Mouse (Mus musculus) adrenal gland, adult (tissue): ENCODE results near the gene Lmf1.

Experiments used
- DNase-seq, 2 experiments: peaks; one replicate each; pipeline ENCODE4 v3.0.0; 2022 to 2023; ENCODE audit warnings: low spot score in 1 of 2; ENCODE audit not compliant: inconsistent age in 2 of 2

The Lmf1 gene

DNA sequence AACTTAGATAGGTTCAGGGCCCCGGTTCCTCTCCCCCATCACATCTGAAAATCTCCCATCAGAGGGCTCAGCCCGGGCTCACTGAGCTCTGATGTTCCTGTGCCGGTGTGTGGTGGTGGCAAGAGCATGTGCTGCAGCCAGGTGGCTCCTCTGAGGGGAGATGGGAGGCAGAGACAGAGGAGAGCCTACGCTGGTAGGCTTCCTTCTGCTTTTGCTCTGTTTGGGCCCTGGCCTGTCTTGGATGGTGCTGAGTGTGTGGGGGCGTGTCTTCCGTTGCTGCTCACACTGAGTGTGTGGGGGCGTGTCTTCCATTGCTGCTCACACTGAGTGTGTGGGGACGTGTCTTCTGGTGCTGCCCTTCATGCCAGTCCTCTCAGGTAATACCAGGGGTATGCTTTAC, 23.5 kb downstream of the Lmf1 start:
- DNase-seq: no peak

DNA sequence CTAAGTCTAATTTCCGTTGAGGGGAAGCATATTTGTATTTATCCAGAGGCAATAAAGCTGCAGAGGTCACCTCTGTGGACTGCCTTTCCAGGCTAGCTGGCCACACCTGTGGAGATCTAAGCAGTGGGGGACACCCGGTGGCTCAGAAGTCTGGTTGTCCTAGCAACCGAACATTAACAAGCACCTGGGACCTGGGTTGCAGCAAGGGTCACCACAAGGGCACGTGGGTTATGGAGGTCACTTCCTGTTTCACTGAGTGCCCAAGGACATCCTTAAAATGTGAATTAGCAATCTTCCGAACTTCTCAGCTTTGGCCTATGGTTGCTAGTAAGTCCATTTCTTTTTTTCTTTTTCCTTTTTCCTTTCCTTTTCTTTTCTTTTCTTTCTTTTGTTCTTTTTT, 25.3 kb downstream of the Lmf1 start:
- DNase-seq: no peak

DNA sequence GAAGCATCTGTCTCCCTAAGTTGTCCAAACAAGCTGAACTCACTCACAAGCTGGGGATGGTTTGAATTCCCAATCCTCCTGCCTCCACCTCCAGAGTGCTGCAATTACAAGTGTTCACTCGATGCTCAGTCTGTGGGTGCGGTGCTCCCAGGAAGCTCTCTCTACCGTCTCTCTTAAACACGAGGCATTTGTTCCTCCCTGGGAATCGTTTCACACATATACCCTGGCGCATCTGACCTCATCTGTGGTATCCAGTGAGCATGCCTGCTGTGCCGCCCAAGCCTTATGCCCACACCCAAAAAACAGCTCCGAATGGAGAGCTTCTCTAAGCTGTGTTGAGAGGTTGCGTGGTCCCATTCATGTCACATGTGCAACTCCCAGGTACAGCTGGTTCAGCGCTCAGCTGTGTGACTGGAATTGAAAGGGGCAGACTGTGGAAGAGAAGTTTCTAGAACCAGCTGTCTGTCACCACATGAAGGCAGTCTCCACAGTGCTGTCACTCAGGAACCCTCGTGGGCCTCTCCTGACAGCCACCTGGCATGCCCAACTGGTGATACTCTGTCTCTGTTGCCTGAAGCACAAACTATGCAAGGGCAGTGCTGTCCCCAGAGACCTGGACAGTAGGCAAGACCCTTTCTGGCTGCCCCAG, 29.4 kb downstream of the Lmf1 start:
- DNase-seq: no peak

DNA sequence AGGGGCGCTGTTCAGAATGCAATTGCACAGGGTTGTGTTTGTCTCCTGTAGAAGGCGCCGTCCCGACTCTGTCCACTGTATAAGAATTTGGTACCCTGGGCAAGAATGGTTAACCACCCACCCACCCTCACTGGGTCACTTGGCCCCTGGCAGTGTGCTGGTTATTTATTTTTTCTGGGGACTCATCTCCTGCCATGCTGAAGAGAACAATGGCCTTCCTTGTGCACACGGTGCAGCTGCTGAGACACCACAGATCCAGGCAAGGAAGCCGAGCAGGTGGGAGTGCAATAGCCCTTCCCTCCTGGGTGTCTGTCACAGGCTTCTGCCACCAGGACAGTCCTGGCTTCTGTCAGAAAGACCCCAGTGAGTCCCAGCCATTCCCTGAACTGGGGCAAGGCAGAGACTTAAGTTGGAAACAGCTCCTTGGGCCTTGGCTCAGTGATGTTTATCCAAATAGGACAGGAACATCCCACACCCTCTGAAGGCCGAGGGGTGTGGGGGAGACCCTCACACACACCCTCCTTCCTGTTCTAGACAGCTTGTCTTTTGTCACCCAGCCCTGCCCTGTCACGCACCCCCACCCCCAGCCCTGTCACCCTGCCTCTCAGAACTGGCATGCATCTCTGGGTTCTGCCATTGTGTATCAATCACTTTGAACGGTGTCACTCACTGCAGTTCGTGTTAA, 30.1 kb downstream of the Lmf1 start:
- DNase-seq: no peak

DNA sequence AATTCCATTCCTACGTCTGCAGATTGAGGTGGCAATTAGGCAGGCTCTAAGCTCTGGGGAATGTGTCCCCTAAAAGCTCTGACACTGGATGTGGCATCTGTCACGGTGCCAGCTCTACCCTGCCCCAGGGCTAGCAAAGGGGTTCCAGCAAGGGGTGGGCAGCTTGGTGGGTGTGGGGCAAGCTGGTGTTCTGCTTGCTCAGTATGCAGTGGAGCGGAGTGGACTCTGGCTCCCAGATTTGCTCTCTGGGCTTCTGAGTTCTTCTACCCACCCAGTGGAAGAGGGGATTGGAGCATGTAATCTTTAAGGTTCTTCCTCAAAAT, 30.6 kb downstream of the Lmf1 start:
- no peak for DNase-seq

DNA sequence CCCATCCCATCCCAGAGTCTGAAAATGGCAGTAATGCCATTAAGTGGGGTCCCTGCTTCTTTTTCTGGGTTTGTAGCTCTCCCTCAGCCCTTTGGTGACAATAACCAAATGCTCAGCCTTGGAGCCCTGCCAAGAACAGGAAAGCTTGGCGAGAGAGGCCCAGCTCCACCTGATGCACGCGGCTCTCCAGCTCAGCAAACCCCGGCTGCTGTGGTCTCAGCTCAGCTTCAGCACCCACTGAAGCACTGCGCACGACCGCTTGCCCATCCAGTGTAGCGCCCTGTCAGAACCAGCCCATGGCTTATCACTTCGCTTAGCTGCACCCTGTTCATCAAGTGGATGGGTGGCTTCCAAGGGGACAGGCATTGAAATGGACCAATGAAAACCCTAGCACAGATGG, 31.3 kb downstream of the Lmf1 start:
- peak; percentile 35 to 65 for DNase-seq

DNA sequence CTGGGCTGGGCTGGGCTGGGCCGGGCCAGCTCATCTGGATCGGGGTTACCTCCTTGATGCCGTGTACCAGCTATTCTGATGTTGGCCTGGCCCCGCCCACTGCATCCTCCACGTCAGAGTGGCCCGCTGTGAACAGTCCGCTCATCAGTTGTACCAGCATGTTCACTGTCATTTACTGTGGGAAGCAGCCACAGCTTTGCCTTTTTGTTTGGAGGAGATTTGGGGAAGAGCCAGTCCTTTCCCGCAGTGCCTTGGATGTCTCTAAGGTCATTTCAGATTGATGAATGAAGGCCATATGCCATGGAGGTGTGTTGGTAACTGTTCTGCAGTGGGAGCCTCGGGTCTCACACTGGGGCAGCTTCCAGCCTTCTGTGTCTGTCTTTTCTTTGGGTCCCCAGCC, 33.7 kb downstream of the Lmf1 start:
- no peak for DNase-seq

DNA sequence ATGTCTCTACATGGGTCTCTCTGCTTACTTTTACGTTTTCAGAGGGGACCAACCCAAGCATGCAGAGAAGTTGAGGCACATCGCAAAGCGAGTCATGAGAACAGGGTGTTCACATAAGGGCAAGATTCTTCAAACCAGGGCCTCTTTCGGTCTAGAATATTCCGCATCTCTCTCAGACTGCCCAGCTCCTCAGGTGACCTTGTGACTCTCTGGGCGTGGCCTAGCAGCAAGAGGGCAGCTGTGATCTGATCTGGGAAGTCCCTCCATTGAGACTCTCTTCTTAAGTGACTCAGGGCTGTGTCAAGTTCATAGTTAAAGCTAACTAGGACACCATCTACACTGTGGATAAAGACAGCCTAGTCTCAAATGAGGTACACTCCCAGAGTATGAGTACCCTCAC, 34.4 kb downstream of the Lmf1 start:
- DNase-seq: no peak

DNA sequence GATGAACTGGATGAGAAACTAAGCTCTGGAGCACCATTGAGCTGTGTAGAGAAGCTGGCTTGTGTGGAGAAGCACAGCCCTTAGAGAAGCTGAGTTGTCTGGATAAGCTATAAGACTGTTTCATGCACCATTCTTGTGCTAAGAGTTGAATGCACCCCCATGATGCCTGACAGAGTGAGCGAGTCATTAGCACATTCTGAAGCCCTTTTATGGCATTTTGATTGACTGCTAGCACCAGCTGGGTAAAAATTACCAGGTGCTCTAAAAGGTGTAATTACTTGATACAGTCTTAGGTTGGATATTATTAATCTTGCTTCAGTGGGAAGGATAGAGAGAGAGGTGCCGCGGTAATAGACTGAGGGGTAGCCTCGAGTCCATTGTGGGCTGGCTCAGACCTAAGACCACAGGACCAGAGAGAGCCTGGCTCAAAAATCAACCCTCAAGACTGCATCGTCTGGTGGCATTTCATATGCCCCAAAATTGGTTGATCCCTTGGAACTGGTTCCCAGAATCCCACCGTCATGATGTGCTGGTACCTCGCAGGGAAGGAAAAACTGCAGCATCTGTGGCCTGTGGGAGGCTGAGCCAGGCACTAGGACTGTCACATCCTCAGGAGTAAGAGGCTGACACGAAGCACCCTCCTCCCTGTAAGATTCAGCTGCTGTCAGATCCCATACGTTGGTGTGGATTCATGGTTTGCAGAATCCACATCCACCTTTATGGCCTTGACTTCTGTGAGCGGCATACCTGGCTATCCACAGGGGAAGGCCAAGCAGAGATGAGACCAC, 36.0 kb downstream of the Lmf1 start:
- DNase-seq: no peak

DNA sequence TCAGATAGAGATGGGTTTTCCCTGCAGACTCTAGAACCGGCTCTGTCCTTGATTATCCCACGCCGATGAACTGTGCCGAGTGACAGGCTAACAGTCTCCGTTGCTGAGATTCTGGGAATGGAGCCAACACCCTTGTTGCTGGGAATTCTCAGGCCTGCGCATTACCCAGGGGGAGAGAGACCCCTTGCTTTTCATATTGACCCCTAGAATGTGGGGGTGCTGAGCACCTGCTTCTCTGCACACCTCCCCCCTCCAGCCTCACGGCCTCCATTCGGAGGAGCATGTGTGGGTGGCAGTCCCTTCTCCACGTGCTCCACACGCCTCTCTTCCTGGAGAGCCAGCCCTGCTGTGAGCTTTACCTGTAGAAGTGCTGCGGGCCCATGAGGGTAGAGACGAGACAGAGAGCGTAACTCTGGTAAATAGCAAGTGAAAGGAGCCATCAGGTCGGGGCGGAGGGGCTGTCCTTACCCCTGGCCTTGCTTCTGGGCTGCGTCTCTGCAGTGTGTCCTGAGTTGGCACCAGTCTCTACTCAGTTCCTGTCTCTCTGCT, 39.7 kb downstream of the Lmf1 start:
- peak; percentile 43 to 77 for DNase-seq

DNA sequence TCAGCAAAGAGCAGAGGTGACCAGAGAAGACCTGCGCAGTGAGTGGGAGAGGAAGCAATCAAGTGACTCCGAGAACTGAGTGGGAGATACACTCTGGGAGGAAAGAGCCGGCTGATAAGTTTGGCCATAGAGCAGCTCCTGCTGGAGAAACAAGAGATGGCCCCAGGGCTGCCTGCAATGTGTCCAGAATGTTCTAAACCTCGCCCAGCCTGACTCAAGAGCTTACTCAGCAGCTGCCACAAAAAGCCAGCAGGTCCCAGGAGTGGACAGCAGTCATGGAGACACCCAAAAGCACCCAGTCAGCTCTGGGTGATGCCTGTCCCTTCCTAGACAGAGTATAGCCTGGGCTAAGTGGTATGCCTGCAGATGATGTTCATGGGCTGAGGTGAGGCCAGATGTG, 44.6 kb downstream of the Lmf1 start:
- DNase-seq: no peak

DNA sequence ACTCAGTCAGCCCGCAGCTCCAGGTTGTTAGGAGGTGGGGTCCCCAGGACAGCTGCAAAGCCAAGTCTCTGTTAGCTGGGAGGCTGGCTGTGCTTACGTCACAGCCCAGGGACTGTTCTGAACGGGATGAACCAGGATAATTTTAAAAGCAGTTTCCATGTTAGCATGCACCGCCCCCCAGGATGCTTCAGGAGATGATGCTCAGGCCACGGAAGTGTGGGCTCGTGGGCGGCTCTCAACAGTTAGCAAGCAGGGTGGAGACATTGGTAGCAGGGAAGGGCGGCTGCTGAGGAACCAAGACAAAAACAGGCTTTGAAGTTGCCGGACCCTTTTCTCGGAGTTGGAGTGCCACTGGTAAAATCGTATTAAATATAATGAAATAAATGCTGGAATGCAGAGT, 45.0 kb downstream of the Lmf1 start:
- DNase-seq: no peak

DNA sequence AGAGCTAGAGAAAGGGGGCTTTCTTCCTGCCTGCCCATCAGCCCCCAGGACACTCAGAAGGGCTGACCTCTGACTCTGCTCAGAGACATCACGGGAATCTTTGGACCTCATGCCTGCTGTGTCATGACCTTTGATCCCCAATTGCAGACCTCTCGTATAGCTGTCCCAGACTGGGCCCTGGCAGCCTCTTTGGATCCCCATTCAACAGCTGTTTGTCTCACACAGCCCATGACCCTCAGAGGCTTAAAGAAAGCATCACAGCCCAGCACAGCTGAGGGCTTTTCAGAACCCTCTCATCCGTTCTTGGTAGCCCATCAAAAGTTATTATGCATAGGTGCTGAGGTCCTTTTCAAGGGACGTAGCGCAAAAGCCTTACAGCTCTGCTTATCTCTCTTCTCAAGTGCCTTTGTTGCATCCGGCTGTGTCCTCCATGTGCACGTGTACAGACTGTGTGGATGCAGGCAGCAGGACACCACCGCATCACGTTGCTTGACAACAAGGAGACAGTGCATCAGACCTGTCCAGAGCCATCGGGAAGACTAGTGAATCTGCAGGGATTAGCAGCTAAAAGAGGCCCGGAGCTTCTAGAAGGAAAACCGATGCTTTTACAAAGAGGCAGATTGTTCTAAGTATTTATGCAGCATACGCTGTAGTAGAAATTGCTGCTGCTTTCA, 45.7 kb downstream of the Lmf1 start:
- DNase-seq: no peak

DNA sequence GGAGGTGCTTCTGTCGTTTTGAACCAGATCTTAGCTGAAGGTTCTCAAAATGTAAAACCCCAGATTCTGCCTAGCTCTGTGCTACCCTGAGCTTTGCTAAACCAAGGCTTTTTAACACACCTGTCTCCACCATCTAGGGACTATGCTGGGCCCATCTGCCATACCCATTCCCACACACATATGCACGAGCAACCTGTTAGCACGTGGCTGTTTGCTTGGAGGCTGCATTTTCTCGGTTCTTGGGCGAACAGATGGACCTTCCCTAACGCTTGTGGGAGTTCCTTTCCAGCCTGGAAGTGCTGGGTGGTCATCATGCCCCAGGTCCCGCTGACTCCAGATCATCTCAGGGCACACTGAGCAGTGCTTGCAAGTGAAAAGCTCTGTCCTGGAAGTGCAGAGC, 46.4 kb downstream of the Lmf1 start:
- DNase-seq: no peak

DNA sequence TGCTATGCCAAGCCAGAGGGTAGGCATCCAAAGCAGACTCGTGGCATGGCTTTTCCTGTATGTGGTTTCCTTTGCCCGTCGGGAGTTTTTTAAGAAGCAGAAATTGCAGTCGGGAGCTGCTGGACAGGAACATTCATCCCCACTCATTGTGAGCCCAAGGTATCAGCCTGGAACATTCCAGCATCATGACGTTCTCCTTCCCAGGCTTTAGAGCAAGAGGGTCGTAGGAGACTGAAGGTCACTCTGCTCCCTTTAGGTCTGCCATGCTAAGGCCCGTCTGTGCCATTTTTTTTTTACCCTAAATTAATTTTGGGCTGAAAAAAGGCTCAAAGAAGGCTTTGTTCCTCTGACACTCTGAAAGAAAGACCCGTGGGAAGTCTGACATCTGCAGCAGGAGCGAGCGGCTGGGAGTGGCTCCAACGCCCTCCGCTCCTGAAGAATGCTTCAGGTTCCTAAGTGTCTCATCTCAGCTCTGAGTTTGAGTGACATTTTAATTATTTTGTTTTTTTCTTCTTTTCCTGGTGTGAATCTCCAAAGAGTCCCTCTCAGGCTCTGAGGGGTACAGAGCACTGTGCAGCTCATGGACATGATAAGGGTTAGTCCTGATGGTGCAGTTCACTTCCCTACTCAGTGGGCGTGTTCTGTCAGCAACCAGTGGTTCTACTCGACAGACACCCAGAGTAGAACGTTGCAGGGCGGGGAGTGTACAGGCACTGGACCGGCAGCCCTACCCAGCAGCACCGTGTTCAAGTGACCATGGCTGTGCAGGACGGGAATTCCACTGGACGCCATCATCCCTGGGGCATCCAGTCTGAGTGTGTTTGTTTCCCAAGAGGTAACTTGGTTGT, 47.5 kb downstream of the Lmf1 start:
- DNase-seq: no peak

DNA sequence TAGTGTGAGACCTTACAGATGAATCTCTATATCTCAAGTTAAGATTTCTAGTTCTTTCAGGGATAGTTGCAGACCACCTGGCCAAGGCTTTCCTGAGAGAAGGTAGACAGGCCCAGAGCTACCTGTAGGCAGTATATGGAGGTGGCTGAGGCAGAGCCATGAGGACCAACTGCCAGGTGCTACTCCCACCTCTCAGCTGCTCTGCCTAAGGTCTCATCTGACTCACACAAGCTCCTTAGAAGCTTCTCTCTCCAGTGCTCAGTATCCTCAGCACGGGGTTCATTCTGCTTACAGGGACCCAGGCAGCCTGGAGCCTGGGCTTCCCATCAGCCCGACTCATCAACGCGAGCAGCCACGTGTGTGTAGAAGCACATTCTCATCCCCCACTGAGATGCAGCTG, 51.4 kb downstream of the Lmf1 start:
- DNase-seq: no peak

DNA sequence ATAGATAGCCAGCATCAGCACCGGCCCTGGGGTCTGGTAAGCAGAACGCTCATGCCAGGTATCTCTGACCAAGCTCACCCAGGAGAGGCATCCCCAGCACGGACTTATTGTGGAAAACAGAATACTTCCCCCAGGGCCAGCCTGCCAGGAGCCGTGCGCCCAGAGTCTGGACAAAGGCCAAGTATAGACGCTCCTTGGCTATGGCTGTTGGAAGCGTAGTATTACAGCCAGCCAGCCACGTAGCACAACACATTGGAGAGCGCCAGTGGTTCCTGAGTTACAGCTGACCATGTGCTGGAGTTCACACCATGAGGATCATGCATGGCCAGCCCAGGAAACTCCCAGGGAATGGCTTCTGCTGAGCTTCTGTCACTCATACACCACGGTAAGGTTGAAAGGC, 55.2 kb downstream of the Lmf1 start:
- DNase-seq: peak in 1 of 2 experiments; percentile 47

DNA sequence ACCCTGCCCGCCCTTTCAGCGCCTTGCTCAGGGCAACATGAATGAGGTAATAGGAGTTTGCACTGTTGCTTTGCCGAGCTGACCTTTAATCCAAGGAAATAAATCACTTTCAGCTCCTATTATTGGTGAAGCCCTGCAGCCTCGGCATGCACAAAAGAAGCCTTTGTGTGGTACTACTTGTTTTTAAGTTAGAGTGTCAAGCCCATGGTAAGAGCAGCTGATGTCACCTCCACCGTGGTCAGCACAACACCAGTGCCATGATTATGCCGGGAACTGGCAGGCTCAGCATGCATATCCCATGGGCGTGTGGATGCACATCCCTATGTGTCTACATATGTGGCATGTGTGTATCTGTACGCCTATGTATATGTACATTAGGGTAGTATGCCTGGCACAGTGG, 56.5 kb downstream of the Lmf1 start:
- DNase-seq: no peak

DNA sequence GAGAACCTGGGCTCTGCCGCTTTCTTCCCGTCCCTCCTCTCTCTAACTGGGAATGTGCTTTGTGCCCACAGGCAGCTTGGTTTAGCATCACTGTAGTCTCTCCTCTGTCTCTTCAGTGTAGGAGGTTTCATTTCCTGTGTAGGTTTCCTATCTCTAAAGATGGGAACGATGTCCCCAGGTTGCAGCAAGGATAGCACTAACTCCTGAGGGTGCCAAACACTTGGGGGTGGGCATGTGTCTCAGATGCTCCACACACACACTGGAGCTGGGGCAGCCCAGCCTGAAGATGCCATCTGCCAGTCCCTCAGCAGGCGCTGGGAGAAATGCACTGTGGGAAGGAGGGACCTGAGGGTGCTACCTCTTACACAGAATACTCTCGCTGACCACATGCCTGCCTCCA, 56.9 kb downstream of the Lmf1 start:
- no peak for DNase-seq

DNA sequence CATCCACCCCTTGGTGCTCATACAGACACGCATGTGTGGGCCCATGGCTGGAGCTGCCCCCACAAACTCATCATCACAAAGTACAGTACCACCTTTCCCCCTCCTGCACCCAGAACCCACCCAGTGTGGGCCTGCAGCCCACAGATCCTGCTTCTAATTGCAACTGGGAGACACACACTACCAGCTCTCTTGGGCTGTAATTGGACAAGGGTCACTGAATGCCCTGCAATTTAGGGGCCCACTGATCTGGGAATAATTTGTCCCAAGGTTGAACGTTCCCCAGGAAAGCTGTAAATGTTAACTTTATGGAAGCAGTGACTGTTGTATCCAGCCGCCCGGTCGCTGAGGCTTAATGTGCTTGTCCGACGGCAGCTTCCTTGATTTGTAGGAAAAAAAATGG, 59.1 kb downstream of the Lmf1 start:
- DNase-seq: no peak

DNA sequence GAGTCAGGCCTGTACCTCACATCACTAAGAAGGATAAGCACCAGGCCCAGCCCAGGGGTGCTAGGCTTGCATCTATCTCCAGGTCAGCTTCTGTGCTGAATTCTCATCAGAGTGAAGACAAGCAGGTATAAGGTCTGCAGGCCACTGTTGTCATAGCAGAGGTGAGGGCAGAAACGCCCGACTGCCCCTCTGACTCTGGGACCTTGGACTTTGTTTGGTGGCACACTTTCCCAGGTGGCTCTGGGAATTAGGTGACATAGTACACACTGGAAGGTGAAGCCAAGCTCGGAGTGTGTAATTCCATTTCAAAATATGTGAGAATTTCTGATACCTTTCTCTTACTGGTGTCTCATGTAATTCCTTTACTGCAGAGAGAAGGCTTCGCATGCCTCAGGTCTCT, 59.6 kb downstream of the Lmf1 start:
- DNase-seq: no peak
